Mouse (Mus musculus) G1E (cell line): ENCODE measurements around the gene Cdc42se2.

Experiments used
- CTCF ChIP-seq: IDR thresholded peaks from 2 replicates; pipeline ENCODE4 v1.5.1; 2012; ENCODE audit warnings: low read depth, low read length, inconsistent platforms, mixed read lengths
- GATA1 ChIP-seq: IDR thresholded peaks from 2 replicates; pipeline ENCODE4 v1.6.1; 2012; ENCODE audit warnings: borderline replicate concordance, low read length, inconsistent platforms, mixed read lengths
- TAL1 ChIP-seq: conservative IDR thresholded peaks from 2 replicates; pipeline ENCODE4 v1.6.1; 2012; ENCODE audit warnings: low read depth, low read length, inconsistent platforms, mixed read lengths

DNA sequence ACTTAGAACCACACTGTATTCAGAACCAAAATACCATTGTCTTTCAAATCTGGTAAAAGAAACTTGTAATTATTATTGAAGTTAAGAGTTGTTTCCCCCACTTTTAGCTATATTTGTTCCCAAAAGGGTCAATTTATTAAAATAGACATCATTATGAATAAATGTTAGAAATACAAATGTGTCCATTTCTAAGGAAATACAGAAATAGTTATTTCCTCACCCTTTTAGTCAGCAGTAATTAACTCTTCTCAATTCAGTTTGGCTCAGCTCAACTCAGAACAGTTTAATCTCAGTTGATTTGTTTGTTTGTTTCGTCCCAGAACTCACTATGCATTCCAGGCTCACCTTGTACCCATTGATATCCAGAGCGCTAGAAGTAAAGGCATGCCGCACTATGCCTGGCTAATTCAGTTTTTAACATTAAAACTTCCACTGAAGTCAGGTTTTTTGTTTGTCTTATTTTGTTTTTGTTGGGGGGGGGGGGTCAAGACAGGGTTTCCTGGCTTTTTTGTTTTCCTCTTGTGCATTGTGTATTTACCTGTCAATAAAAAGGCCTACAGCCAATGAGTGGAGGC, 19.3 kb downstream of the Cdc42se2 start:
- TF ChIP-seq TAL1 (no peak), CTCF (no peak), GATA1 (no peak)
